Mouse (Mus musculus): Measurements from ENCODE around the gene Hat1.

Hat1 gene

GRCm38 (mm10) chr2:71466861-71467450, 78.2 kb downstream of the Hat1 start:
- no peak for DNase-seq

- DNase-seq: no peak
Observed at GRCm38 (mm10) chr2:71471094-71471493, 82.3 kb downstream of the Hat1 start.

- DNase-seq: no peak
Observed at GRCm38 (mm10) chr2:71473830-71474229, 85.1 kb downstream of the Hat1 start.

GRCm38 (mm10) chr2:71474345-71474744, 85.6 kb downstream of the Hat1 start:
- DNase-seq: peak; percentile 39

GRCm38 (mm10) chr2:71475311-71475710, 86.6 kb downstream of the Hat1 start:
- no peak for DNase-seq

- no peak for DNase-seq
Observed at GRCm38 (mm10) chr2:71475760-71476159, 87.0 kb downstream of the Hat1 start.

GRCm38 (mm10) chr2:71477787-71478186, 89.0 kb downstream of the Hat1 start:
- DNase-seq: no peak

- DNase-seq: no peak
Observed at GRCm38 (mm10) chr2:71479917-71480316, 91.2 kb downstream of the Hat1 start.

- no peak for DNase-seq
Observed at GRCm38 (mm10) chr2:71481825-71482224, 93.1 kb downstream of the Hat1 start.

GRCm38 (mm10) chr2:71483046-71483716, 94.4 kb downstream of the Hat1 start:
- no peak for DNase-seq

GRCm38 (mm10) chr2:71483717-71484066, 94.9 kb downstream of the Hat1 start:
- DNase-seq: no peak

All from kidney, postnatal 10 days (tissue).